Mouse (Mus musculus) gonadal fat pad, adult 2 months (tissue): ENCODE measurements at regions not wholly inside any gene's neighbourhood (a gene's known extent, or its start where the extent isn't known, plus 50 kb on each side); places are given as distances from the start of the nearest gene placed in this dataset.

Experiments used
- DNase-seq: peaks from one replicate; pipeline ENCODE4 v3.0.0-alpha.2; 2012; ENCODE audit warnings: low read depth

DNA sequence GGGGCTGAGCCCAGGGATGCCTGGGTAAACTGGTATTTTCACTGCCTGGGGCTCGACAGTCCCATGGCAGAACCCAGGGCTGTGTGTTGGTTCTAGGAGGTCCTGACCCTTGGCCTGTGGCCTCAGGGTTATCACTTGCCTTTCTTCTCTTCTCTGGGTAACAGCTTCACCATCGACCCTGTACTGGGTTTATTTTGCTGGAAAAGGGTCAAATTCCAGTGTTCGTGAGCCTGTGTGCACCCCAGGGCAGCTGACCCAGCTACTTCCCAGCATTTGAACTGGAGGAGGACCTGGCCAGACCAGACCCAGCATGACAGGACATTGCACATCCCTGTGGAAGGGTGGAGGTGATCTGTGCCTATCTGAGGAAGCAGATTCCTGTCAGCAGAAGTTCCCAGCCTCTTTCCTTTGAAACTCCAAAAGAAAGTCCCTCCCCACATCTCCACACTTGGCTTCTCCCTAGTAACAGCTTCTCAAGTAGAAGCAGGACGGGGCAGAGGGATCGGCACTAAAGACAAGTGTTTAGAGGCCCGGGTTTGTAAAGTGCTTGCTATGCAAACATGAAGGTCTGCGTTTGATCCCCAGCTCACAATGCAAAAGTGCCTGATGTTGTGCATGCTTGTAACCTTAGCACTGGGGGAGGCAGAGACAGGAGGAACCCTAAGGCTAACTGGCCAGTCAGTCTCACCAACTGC, 103.9 kb upstream of the Ccnd1 start:
- DNase-seq: no peak

GRCm38 (mm10) chr7:145040871-145041270, 101.1 kb upstream of the Ccnd1 start:
- no peak for DNase-seq

DNA sequence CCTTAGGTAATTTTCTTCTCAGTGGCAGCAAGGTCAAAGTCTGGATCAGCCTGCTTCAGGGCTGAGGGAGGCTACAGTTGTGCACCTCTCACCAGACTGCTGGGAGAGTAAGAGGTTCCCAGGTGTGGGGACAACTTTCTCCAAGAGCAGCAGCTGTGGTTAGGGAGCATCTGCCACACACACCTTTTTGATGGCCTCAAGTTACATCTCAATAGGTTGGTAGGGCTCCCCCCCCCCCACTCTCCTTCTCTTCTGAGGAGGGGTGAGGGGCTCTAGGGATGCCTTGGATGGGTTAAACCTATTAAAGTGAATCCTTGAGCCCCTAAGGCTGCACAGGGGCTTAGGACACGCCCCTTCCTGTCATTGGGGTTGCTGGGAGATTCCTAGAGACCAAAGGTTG, 94.7 kb upstream of the Ccnd1 start:
- DNase-seq: no peak

- no peak for DNase-seq
These were observed 91.5 kb upstream of the Ccnd1 start for GRCm38 (mm10) chr7:145031275-145031674.

GRCm38 (mm10) chr7:145030635-145031141, 91.0 kb upstream of the Ccnd1 start:
- DNase-seq: no peak

DNA sequence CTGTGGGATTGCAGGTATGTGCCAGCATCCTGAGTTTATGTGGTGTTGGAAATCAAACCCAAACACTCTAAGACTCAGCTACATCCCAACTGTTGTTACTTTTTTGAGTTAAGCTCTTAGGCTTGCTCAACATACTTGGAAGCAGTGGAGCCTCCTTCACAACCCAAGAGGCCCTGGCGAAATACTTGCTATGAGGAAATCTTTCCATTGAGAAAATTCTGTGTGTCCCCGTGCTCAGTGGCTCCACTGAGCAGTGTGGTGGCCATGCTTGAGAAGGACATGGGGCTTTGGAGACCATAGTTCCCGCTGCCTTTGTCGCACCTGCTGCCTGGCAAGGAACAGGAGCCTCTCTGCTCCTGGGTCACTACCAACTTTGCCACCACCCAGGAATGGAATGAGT, 89.9 kb upstream of the Ccnd1 start:
- peak; percentile 31 for DNase-seq

DNA sequence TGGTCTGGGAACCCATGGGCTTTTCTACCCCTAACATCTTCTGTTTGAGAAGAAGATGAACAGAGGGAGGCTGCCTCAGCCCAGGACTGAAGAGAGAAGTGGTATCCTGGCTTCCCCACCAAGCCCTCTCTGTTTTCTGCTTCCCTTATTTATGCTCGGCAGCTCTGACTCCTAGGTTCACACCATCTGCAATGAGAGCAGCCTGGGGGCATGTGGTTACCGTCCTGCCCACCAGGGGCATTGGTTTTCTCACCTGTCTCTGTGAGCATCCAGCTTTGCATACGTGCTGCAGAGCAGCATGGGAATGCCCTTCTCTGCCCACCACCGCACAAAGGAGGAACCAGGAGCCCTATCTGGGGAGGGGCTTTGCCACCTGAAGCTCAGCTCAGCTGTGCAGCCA, 89.4 kb upstream of the Ccnd1 start:
- DNase-seq: no peak

GRCm38 (mm10) chr7:145027061-145027460, 87.3 kb upstream of the Ccnd1 start:
- no peak for DNase-seq

DNA sequence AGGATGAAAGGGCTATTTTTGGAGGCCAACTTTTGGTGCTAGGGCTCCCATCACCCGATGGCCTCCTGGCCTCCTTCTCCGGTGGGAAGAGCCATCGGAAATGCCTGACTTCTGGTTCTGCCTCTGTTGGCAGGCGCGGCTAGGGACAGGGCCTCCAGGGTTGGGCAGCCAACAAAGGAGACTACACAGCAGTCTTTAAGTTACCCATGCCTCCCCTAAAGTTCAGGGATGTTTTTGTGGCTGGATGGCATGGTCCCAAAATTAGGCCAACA, 86.2 kb upstream of the Ccnd1 start:
- DNase-seq: no peak

DNA sequence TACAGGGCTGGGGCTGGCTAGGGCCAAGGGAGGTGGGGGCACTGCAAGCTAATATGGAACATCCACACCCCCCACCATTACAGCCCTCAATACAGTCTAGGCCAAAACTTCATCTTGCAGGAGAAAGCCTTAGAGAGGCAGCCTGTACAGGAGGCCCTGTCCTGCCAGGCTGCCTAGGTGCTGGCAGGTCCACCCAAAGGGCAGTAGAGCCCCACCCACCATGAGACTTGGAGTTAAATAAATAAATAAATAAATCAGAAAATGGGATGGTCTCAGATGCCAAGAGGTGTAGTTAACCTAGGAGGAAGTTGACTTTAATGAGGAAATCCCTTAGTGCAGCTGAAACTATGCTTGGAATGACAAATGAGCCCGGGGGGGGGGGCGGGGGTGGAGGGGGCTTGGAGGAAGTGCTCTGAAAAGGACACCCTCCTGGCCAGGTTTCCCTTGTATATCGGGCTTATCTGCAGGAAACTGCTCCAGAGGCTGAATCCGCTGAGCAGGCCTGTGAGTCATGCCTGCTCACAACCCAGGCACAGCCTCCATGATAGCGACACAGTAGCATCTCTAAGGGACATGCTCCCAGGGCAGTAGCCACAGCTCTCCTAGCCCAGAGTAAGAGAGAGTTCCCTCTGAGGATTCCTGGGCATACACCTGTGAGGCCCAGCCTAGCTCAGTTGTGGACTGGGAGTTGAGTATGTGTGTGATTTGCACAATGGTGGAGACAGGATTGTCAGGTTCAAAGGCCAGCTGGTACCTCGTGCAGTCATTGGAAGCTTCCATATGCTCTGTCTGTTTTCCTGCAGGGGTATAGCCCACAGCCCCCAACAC, 85.7 kb upstream of the Ccnd1 start:
- no peak for DNase-seq

DNA sequence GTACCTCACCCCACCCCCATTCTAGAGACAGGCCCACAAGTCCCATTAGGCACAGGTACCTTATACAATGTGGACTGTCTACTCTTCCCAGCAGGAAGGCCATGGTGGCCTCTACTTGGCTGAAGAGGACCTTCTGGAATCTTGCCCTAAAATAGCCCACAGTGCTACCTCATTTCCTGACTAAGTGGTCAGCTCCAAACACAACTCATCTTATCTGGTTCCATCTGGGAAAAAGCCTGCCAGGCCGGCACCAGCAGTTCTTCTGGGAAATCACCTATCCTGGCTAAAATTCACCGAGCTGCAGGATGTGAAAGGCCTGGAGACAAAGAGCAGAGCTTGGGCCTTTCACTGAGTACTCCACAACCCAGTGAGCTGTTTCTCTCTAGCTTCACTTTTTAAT, 84.9 kb upstream of the Ccnd1 start:
- DNase-seq: no peak

DNA sequence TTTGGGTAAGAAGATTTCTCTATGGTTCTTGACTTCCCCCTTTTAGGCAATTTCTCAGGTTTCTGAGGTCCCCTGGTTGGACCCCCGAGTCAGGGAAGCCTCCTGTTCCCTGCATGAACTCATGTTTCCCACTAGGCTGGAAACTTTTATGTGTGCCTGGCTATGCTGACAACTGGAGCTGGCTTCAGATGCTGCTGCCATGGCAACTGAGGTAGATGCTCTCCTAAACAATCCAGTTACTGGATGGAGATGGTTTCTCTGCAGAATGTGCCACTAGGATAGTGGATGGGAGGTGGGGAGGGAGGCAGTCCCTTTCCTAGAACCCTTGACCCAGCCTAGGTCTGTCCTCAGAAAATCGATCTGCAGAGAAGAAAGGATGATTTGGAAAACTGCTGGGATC, 79.4 kb upstream of the Ccnd1 start:
- no peak for DNase-seq

- DNase-seq: no peak
These were observed 78.4 kb upstream of the Ccnd1 start for GRCm38 (mm10) chr7:145018149-145018548.

- DNase-seq: no peak
These were observed 75.8 kb upstream of the Ccnd1 start for GRCm38 (mm10) chr7:145015463-145016085.

DNA sequence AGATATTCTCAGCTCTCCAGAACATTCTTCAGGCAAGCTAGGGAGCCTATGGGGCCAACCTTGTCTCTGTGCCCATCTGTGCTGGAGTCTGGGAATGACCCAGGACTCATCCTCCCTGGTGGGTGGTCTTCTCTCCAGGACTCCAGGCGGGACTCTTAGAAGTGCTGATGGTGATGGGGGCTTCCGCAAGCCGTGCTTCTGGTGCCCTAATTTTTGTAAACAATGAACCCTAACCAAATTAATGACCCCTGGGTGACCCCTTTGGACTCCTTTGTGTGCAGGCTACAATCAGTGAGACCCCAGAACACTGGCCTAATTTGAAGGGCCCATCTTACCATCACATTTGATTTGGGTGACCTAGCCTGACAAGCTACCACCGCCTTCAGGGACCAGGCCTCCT, 71.0 kb upstream of the Ccnd1 start:
- no peak for DNase-seq

DNA sequence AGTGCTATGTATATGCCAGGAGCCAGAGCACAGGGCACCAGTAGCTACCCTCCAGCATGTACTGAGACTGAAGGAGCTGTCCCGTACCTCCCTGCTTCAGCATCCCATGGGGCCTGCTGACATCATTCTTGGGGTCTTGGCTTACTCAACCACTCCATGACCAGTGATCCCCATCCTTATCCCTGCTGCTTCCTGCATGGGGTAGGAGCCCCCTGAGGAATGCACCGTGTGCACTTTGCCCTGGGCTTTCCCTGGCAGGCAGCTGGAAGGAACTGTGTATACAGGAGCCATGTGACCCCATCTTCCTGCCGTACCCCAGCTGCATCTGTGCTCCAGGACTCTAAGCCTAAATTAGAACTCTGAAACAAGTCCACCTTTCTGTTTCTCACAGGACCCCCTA, 70.3 kb upstream of the Ccnd1 start:
- no peak for DNase-seq

DNA sequence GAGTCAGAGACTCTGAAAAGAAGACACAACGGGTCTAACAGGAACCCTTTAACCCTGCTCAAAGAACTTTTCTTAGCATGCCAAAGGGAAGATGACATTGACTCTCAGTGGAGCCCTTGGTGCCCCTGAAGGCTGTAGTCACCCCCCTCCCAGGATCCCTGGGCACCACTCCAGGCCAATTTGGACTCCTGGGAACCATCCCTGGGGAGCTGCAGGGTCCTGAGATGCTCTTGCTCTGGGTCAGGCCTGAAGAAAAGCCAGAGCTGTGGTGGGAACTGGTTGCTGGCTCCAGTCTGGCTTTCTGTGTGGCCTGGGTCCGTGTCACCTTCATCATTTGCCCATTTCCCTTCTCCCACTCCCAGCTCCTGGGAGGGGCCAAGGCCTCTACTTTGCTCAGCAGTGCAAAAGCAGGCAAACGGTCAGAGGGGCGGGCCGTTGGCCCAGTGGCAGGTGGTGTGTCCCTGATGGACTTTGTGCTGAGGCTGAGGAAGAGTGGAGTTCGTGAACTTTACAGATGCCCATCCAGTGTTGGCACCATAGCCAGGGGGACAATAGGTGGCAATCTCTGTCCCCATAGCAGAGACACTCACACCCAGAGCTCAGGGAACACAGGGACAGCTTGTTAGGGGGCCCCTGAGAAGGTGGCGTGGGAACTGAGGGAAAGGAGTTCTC, 69.1 kb upstream of the Ccnd1 start:
- no peak for DNase-seq

DNA sequence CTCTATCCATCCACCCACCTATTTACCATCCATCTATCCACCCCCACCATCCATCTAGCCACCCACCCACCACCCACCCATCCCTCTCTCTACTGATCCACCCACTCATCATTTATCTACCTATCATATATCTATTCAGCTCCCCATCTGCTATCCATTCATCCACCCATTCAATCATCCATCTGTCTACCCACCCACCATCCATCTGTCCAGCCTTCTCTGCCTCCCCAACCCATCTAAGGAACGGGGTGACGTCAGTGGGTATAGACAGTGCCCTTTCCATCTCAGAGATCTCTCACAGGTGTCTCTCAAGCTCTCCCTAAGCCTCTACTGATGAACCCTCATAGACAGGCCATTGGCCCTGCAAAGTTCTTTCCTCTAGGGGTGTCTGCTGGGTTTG, 67.5 kb upstream of the Ccnd1 start:
- no peak for DNase-seq

GRCm38 (mm10) chr7:145001503-145002084, 61.9 kb upstream of the Ccnd1 start:
- DNase-seq: no peak

DNA sequence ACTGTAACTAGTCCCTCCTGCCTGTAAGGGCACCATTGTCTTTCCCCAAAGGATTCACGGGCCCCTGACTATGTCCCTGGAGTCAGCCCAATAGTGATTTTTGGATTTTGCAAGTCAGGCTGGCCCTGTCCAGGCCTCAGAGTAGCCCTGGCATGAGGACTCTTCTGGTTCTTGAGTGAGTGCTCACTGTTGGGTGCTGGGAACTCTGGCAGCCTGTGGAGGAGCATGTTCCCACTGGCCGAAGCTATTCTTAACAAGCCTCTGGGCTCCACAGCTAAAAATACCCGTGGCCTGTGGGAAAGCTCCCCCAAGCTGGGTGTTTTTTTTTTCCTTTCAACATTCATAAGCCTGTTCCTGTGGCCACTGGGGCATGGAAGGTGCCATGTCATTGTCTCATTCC, 60.0 kb upstream of the Ccnd1 start:
- DNase-seq: no peak

- DNase-seq: no peak
These were observed 57.1 kb upstream of the Ccnd1 start for GRCm38 (mm10) chr7:144996847-144997246.

DNA sequence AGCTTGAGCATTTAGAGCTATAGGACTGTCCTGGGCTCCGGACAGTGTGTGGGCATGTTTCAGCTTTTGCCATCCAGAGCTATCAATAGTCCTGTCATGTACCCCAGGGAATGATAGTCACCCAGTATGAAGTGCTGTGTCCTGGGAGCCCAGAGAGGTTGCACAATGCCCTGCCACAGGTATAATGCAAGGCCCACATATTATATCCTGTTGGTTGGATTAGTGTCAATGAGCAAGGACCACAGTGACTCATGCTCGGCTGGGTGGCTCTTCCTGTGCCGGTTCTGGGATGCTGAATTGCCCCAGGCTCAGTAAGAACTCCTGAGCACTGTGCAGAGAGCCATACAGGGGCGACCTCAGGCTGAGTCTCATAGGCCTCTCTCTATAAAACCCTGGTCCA, 54.5 kb upstream of the Ccnd1 start:
- no peak for DNase-seq
